Mouse (Mus musculus) G1E (cell line): ENCODE results near the gene Scd1.

Source experiments
- CTCF ChIP-seq: IDR thresholded peaks from 2 replicates; pipeline ENCODE4 v1.5.1; 2012; ENCODE audit warnings: low read depth, low read length, inconsistent platforms, mixed read lengths
- GATA1 ChIP-seq: IDR thresholded peaks from 2 replicates; pipeline ENCODE4 v1.6.1; 2012; ENCODE audit warnings: borderline replicate concordance, low read length, inconsistent platforms, mixed read lengths
- GATA2 ChIP-seq: IDR thresholded peaks from 2 replicates; pipeline ENCODE4 v1.6.1; 2012; ENCODE audit warnings: low read depth, low read length, inconsistent platforms, borderline replicate concordance
- POLR2AphosphoS5 ChIP-seq: IDR thresholded peaks from 2 replicates; pipeline ENCODE4 v1.6.1; 2012; ENCODE audit warnings: low read depth, low read length, inconsistent platforms; ENCODE audit not compliant: insufficient replicate concordance
- TAL1 ChIP-seq: conservative IDR thresholded peaks from 2 replicates; pipeline ENCODE4 v1.6.1; 2012; ENCODE audit warnings: low read depth, low read length, inconsistent platforms, mixed read lengths

DNA sequence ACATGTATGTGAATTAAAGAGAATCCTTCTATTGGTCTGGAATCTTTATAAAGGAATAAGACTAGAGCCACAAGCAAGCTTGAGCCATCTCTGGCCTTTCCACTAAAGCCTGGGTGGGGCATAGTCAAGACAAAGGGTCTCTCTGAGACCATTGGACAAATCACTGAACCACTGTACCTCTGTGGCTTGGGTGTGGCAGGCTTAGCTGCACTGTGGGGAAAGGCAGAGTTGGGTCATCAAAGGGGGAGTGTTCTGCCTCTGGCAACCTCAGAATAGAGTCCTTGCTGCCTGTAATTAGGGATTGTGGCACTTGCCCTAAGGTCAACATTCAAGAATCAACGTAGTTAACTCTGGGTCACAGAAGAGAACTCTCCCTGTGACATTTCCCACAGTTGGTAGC, 18.2 kb downstream of the Scd1 start:
- TF ChIP-seq CTCF (no peak), TAL1 (no peak), GATA1 (no peak), POLR2AphosphoS5 (no peak), GATA2 (no peak)
